Mouse (Mus musculus) lung, adult 2 months (tissue): ENCODE results near the gene Dock9.

Source experiments
- CTCF ChIP-seq: fragments of 200-500 bp; IDR thresholded peaks from 2 replicates; pipeline ENCODE4 v1.5.1; 2011; ENCODE audit warnings: mild to moderate bottlenecking, low read length, control low read depth; ENCODE audit not compliant: insufficient read depth
- POLR2A ChIP-seq: fragments of 200-500 bp; IDR thresholded peaks from 2 replicates; pipeline ENCODE4 v1.6.1; 2011; ENCODE audit warnings: low read depth, mild to moderate bottlenecking, control low read depth, low read length, borderline replicate concordance; ENCODE audit errors: extremely low read depth

DNA sequence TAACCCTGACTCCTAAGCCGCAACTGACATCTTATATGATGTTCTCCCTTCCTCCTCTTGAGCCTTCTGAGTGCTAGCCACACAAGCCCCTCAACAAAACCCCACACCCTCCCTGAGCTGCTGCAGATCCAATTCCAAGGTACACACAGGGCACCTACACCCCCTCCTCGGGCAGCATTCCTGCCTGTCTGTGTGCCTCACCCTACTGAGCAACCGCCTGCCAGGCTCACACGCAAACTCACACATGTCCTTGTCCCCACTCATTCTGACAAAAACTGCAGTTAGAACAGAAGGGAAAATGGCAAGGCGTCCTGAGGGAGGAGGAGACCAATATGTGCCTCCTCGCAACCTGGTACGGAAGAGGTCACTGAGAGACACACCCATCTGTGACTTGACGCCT lies 60.4 kb downstream of the Dock9 start:
- TF ChIP-seq CTCF, result no peak
- TF ChIP-seq POLR2A, result no peak
